26 mouse cellular contexts compared by ENCODE assay signal in genomic region chr9:107264731-107265130, GRCm38 (mm10). TPM values are rescaled to one million over a fixed set of nuclear protein-coding genes. Genes with fewer than 3 reads are reported as not detected.
DNase-seq lines count a peak whose midpoint lies in the region; ATAC-seq and TF ChIP-seq lines count a peak whose summit lies in the region.
"Had no signal": no experiment of that assay in that cellular context is flagged by ENCODE, and none has a peak within 500 bp of the region (broad histone marks: within the 10 kb centered on the region; RNA-seq: fewer than 3 reads in every experiment).

No protein-coding gene starts in this region.

- 70% methylated on average over 3 of the region's 3 CpGs for WGBS in midbrain, embryonic 11.5 days
- 66% methylated on average over 3 of the region's 3 CpGs for WGBS in midbrain, embryonic 16.5 days
- 63% methylated on average over 3 of the region's 3 CpGs for WGBS in kidney, adult 2 months

- no peak overlapping the region for H3K27ac ChIP-seq in midbrain, embryonic 11.5 days (ENCODE audit: low read depth, low read length)
- H3K27ac ChIP-seq in midbrain, embryonic 16.5 days (ENCODE audit: low read length): no peak overlapping the region
- peak overlapping the region; percentile 76 for H3K27ac ChIP-seq in bone marrow macrophage, adult 2 months (ENCODE audit: insufficient read depth, low read depth, low read length)
- H3K27ac ChIP-seq in kidney, adult 2 months (ENCODE audit: insufficient read depth, low read depth, low read length): no peak overlapping the region
- H3K27ac ChIP-seq: gastrocnemius, adult 2 months; heart, adult 2 months; heart, embryonic 13.5 days; hindbrain, embryonic 14.5 days; hindbrain, postnatal 0 days had no signal

- no peak for TF ChIP-seq CTCF in bone marrow macrophage, adult 2 months (IDR thresholded peaks at IDR 0.05; ENCODE audit: low read depth, low read length)
- TF ChIP-seq CTCF in kidney, adult 2 months (conservative IDR thresholded peaks at IDR 0.05; ENCODE audit: insufficient read depth, insufficient read length, low read depth, low read length): no peak

- H3K27me3 ChIP-seq in midbrain, embryonic 11.5 days (ENCODE audit: control insufficient read depth, insufficient read depth, low read length): no peaks in the 10 kb centered on the region
- H3K27me3 ChIP-seq in midbrain, embryonic 16.5 days (ENCODE audit: control insufficient read depth, insufficient read depth, low read depth, low read length): no peaks in the 10 kb centered on the region
- H3K27me3 ChIP-seq in kidney, adult 2 months (replicated peaks; ENCODE audit: control insufficient read depth, insufficient read depth, low read length): no peaks in the 10 kb centered on the region
- H3K27me3 ChIP-seq: Patski had no signal

- H3K4me1 ChIP-seq in midbrain, embryonic 11.5 days (ENCODE audit: control insufficient read depth, insufficient read depth, low read length): no peaks in the 10 kb centered on the region
- no peaks in the 10 kb centered on the region for H3K4me1 ChIP-seq in midbrain, embryonic 16.5 days (ENCODE audit: control insufficient read depth, insufficient read depth, low read length)
- H3K4me1 ChIP-seq in bone marrow macrophage, adult 2 months (ENCODE audit: control insufficient read depth, insufficient read depth, low read length): peaks cover 81% of the 10 kb centered on the region
- no peaks in the 10 kb centered on the region for H3K4me1 ChIP-seq in kidney, adult 2 months (ENCODE audit: control insufficient read depth, insufficient read depth, low read length)

- no peaks in the 10 kb centered on the region for H3K36me3 ChIP-seq in midbrain, embryonic 11.5 days (ENCODE audit: control insufficient read depth, insufficient read depth, low read length)
- no peaks in the 10 kb centered on the region for H3K36me3 ChIP-seq in midbrain, embryonic 16.5 days (ENCODE audit: control insufficient read depth, insufficient read depth, low read length)
- H3K36me3 ChIP-seq in kidney, adult 2 months (ENCODE audit: control insufficient read depth, insufficient read depth, low read length): no peaks in the 10 kb centered on the region
- H3K36me3 ChIP-seq: heart, embryonic 10.5 days; heart, embryonic 13.5 days had no signal

- no peaks in the 10 kb centered on the region for H3K9me3 ChIP-seq in midbrain, embryonic 11.5 days (ENCODE audit: control insufficient read depth, low read length)
- no peaks in the 10 kb centered on the region for H3K9me3 ChIP-seq in midbrain, embryonic 16.5 days (replicated peaks; ENCODE audit: control insufficient read depth, low read length, poor library complexity, severe bottlenecking)
- H3K9me3 ChIP-seq: heart, embryonic 10.5 days; heart, embryonic 13.5 days had no signal

- peak; percentile 17 for DNase-seq in midbrain, embryonic 11.5 days (ENCODE audit: low spot score, missing footprints)
- peak; percentile 36 for DNase-seq in induced T-regulatory cell, adult 2 months (ENCODE audit: low read depth)
- DNase-seq in urinary bladder, postnatal 4 days (ENCODE audit: low spot score in 2 of 2): no peak
- DNase-seq in kidney, adult 2 months: no peak
- no peak for DNase-seq in embryo, embryonic 11 days
- DNase-seq: adrenal gland, postnatal 10 days; adrenal gland, postnatal 36 days; cerebellum, adult 11 months; cerebellum, adult 2 months; cerebellum, adult 9-11 months; cerebellum, postnatal 36 days; forebrain, postnatal 0 days; gastrocnemius, adult 2 months; gastrocnemius, postnatal 14 days; heart, adult 2 months; heart, postnatal 14 days; heart, postnatal 4 days had no signal

- TF ChIP-seq POLR2A in bone marrow macrophage, adult 2 months (IDR thresholded peaks at IDR 0.05; ENCODE audit: borderline replicate concordance, low read depth, low read length): no peak
- no peak for TF ChIP-seq POLR2A in kidney, adult 2 months (IDR thresholded peaks at IDR 0.05; ENCODE audit: low read depth, low read length)

- H3K4me2 ChIP-seq in midbrain, embryonic 11.5 days: no peak overlapping the region
- H3K4me2 ChIP-seq in midbrain, embryonic 16.5 days (ENCODE audit: low read length): no peak overlapping the region
- H3K4me2 ChIP-seq: heart, embryonic 13.5 days; hindbrain, embryonic 14.5 days had no signal

- ATAC-seq in midbrain, embryonic 11.5 days (ENCODE audit: low FRiP score): no peak
- ATAC-seq in midbrain, embryonic 16.5 days: no peak
- ATAC-seq: forebrain, embryonic 14.5 days; forebrain, postnatal 0 days; hindbrain, postnatal 0 days; intestine, postnatal 0 days had no signal

- H3K4me3 ChIP-seq in midbrain, embryonic 11.5 days (ENCODE audit: low read depth, low read length): no peak overlapping the region
- no peak overlapping the region for H3K4me3 ChIP-seq in midbrain, embryonic 16.5 days (ENCODE audit: low read depth, low read length)
- H3K4me3 ChIP-seq in bone marrow macrophage, adult 2 months (ENCODE audit: insufficient read depth, low read length): no peak overlapping the region
- H3K4me3 ChIP-seq in kidney, adult 2 months (ENCODE audit: insufficient read depth, low read depth, low read length): no peak overlapping the region
- H3K4me3 ChIP-seq: gastrocnemius, adult 2 months; heart, adult 2 months; heart, embryonic 10.5 days; heart, embryonic 13.5 days had no signal

- no peak overlapping the region for H3K9ac ChIP-seq in midbrain, embryonic 11.5 days (ENCODE audit: low read length)
- H3K9ac ChIP-seq in midbrain, embryonic 16.5 days (ENCODE audit: low read depth, low read length): no peak overlapping the region
- H3K9ac ChIP-seq: forebrain, postnatal 0 days; heart, embryonic 13.5 days; hindbrain, embryonic 14.5 days had no signal

RNA-seq across cellular contexts. Expression of gene Mapkapk3, which starts 24.9 kb away (rescaled TPM):
- 2.5 and 2.7 TPM in 2 replicates for polyA plus RNA-seq in midbrain, embryonic 11.5 days (2014; fragmentation: Nextera tagmentation; extraction: Ambion mirVana)
- polyA plus RNA-seq in midbrain, embryonic 16.5 days (2015; fragmentation: Nextera tagmentation; extraction: Ambion mirVana): 1.5 and 1.9 TPM in 2 replicates
- 51.9 and 53.6 TPM in 2 replicates for polyA plus RNA-seq in bone marrow macrophage, adult 2 months (2012; ENCODE audit: insufficient read depth, insufficient read length, missing spikeins)
- 24.3 and 25.7 TPM in 2 replicates for polyA plus RNA-seq in kidney, adult 2 months (2012; rRNA removed)

RNA-seq across cellular contexts. Expression of gene Cish, which starts 31.1 kb away (rescaled TPM):
- 4.0 and 4.2 TPM in 2 replicates for polyA plus RNA-seq in midbrain, embryonic 11.5 days (2014; fragmentation: Nextera tagmentation; extraction: Ambion mirVana)
- 8.6 and 9.4 TPM in 2 replicates for polyA plus RNA-seq in midbrain, embryonic 16.5 days (2015; fragmentation: Nextera tagmentation; extraction: Ambion mirVana)
- 0.80 and 0.83 TPM in 2 replicates for polyA plus RNA-seq in bone marrow macrophage, adult 2 months (2012; ENCODE audit: insufficient read depth, insufficient read length, missing spikeins)
- polyA plus RNA-seq in kidney, adult 2 months (2012; rRNA removed): 49.7 and 69.1 TPM in 2 replicates

RNA-seq across cellular contexts. Expression of gene Dock3, which starts 33.0 kb away (rescaled TPM):
- polyA plus RNA-seq in midbrain, embryonic 11.5 days (2014; fragmentation: Nextera tagmentation; extraction: Ambion mirVana): 7.0 and 9.3 TPM in 2 replicates
- polyA plus RNA-seq in midbrain, embryonic 16.5 days (2015; fragmentation: Nextera tagmentation; extraction: Ambion mirVana): 16.3 and 21.5 TPM in 2 replicates
- 0.16 TPM in 1 of 2 replicates, not detected in the other for polyA plus RNA-seq in bone marrow macrophage, adult 2 months (2012; ENCODE audit: insufficient read depth, insufficient read length, missing spikeins)
- polyA plus RNA-seq in kidney, adult 2 months (2012; rRNA removed): 0.23 and 0.45 TPM in 2 replicates

Comparison
In these comparisons a context has a peak if more than half of its experiments do, and no peak if none do; other contexts are left out.
1. DNase-seq: peak in midbrain, embryonic 11.5 days (single experiment) and induced T-regulatory cell, adult 2 months (single experiment); none in urinary bladder, postnatal 4 days (0 of 2), kidney, adult 2 months (single experiment) and embryo, embryonic 11 days (single experiment).